Mouse (Mus musculus) CD4-positive, CD25-positive, alpha-beta regulatory T cell, adult 2 months (primary cell): ENCODE measurements around the gene Elfn2.

ENCODE experiments used
- DNase-seq: peaks from one replicate; pipeline ENCODE4 v3.0.0-alpha.2; 2012; ENCODE audit warnings: low read depth, low spot score

Elfn2 gene

DNA sequence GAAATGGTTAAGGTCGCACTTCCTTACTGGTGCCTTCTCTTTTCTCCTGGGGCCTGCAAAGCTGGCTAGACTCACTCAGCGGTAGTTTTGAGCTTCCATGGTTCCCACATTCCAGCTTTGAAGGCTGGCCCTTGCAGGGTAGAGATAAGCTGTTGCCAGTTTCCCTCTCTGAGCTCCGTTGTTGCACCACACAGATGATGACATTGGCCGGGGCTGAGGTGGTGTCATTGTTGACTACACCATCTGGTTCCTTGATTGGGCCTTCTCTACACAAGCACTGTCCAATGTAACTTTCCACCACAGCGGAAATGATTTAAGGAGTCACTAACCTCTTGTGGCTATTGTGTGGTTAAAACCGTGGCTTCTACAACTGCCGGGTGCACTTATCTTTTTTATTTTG lies 2.0 kb upstream of the Elfn2 start:
- DNase-seq: no peak

DNA sequence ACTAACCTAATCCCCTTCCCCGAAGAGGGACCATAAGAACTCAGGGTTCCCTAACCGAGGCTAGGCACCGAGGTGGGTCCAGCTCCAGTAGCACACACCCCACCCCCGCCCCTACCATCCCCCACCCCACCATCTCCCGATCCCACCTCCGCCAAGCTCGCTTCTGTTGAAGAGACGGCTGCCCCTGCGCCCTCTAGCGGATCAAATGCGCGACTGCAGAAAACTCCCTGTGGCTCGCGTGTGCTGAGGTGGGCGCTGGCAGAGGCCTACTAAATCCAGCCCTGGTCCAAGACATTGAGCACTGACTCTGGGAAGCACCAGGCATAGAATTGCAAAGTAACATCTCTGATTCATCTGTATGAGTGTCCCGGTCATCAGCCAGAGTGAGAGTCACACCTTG lies 1.5 kb upstream of the Elfn2 start:
- DNase-seq: peak; percentile 86

DNA sequence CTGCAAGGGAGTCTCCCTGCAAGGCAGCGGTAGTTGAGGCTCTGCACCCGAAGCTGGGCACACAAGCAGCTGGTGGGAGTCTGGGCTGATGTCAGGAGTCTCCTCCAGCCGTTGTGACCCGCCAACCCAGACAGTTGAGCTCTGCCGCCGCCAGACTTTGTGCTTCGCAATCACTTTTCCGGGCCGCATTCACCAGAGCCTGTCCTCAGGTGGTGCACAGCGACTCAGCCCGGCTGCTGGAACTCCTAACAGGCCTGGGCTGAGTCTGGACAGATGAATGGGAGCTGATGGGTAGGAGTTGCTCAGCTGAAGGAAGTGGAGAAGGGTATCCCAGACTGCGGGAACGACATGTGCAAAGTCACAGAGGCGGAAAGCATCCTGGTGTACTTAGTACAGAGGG lies 845 bp upstream of the Elfn2 start:
- peak; percentile 39 for DNase-seq

GRCm38 (mm10) chr15:78716936-78717335 lies 1.6 kb downstream of the Elfn2 start:
- DNase-seq: peak; percentile 26

DNA sequence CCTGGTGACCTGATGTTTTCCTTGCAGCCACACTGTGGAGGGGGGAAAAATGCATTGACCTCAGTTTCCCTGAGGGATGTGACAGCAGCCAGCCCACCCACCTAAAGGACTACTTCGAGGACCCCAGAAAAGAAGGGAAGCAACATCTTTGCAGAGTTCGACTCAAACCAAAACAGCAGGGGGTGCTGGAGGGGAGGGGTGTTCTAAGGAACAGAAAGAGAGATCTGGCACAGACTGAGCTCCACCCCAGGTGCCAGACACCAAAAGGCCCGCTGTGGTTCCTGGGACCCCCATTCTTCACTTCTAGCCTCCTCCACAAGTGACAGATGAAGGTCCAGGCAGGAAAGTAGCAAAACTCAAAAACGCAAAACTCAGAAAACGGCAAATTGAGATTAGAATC lies 2.7 kb downstream of the Elfn2 start:
- no peak for DNase-seq

- no peak for DNase-seq
Observed at GRCm38 (mm10) chr15:78713751-78714150, 4.8 kb downstream of the Elfn2 start.

GRCm38 (mm10) chr15:78712335-78713258 lies 6.0 kb downstream of the Elfn2 start:
- peak; percentile 74 for DNase-seq

- DNase-seq: no peak
Observed at GRCm38 (mm10) chr15:78711935-78712334, 6.6 kb downstream of the Elfn2 start.

DNA sequence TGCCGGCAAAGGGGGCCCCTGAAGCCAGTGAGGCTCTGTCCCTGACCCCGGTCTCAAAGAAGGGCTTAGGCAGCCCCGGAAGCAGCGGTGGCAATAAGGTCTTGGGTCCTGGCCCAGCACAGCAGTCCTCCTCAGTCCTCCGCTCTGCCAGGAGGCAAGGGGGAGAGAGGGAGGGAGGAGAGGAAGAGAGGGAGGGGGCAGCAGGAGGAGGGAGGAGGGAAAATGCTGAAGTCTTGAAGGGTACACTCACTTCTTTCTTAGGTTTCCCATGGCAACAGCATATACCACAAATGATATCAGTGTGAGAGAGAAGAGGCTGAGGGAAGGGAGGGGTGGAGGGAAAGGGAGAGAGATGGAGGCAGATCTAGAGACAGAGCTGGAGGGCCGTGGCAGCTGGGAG lies 7.9 kb downstream of the Elfn2 start:
- DNase-seq: no peak

GRCm38 (mm10) chr15:78709767-78710166 lies 8.8 kb downstream of the Elfn2 start:
- DNase-seq: no peak

DNA sequence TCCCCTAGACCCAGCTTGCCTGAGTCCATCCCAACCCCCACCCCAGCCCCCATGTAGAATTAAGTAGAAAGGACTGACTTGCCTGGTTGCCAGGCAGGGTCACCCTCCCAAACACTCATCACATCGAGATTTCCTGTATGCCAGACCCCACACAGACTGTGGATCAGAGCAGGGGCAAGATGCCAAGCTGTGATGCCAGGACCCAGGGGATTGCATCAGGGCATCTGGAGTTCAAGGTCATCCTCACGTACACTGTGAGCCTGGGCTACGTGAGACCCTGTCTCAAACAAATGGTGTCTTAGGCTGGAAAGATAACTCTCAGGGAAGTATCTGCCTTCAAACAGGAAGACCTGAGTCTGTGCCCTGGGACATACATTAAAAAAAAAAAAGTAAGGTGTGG lies 11.9 kb downstream of the Elfn2 start:
- DNase-seq: no peak

DNA sequence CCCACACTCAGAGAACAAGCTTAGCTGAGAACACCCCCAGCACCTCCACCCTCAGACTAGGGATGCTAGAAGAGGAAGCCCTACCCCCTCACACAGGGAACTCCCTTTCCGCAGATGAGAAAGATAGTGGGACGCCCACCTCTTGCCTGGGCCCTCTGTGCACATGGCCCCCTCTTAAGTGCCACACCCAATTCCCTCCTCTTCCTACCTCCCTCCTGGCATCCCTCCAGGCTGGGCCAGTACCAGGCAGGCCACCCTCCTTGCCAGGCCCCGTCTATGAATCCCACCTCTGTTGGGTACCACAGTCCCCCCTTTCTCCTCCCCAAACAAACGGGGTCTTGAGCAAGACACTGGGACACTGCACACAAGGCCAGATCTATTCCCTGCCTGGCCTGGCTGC lies 13.7 kb downstream of the Elfn2 start:
- no peak for DNase-seq

GRCm38 (mm10) chr15:78704007-78704406 lies 14.6 kb downstream of the Elfn2 start:
- peak; percentile 31 for DNase-seq

- no peak for DNase-seq
Observed at GRCm38 (mm10) chr15:78700420-78700819, 18.2 kb downstream of the Elfn2 start.

DNA sequence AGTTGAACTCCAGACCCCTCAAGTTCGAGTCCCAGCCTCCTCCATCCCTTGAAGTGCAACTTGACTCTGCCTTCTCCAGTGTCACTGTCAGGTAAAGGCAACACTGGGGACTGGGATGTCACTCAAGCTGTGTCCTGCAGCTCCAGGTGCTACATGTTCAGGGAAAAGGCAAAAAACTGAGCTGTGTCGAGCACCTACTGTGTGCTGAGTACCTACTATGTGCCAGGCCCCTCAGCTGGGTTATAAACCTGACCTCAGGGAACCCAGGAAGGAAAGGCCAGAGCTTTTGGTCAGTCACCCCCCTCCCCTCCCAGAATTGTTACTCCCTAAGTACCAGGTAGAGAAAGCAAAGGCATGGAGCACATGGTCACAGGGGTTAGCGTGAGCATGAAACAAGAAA lies 19.1 kb downstream of the Elfn2 start:
- no peak for DNase-seq

DNA sequence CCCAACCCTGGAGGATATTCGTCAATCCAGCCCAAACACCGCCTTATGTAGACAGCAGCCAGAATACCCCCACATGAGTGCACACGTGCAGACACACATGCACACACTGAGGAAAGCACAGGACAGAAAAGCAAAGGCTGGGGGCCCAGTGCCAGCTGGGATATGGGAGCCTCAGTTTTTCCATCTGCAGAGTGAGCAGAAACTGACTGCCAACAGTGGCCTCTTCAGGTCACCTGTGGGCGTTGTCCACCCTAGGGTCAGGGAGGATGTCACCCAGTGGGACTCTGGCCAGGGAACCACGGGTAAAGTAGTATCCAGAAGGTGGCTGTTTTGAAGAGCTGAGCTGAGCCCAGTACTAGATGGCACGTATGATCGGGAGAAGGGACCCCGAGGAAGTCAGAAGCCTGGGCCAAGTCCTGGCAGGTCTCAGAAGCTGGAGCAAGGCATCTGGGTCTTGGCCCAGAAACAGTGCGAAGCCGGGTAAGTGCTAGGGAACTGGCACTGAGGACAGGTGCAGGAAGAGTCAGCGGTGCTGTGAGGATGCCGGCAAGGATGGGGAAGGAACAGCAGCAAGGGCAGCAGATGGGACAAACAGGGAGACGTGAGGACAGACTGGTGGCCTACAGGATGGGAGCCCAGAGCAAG lies 20.0 kb downstream of the Elfn2 start:
- no peak for DNase-seq

DNA sequence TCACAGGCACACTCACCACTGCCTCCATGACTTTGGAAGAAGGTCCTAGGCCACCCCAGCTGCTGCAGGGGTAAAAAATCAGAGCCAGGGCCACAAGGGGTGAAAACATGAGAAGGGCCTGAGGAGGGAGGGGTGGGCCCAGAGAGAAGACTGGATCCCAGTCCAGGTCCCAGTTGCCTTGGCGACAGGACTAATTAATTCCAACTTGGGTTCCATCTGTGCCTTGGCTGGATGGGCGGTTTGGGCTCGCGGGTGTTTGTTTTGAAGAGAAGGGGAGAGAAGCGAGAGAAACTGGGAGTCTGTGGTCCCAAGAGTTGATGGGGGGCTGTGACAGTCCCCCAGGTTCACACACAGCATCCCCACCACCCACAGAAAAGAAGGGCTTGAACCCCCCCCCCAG lies 20.5 kb downstream of the Elfn2 start:
- no peak for DNase-seq

GRCm38 (mm10) chr15:78695745-78696144 lies 22.8 kb downstream of the Elfn2 start:
- DNase-seq: no peak

DNA sequence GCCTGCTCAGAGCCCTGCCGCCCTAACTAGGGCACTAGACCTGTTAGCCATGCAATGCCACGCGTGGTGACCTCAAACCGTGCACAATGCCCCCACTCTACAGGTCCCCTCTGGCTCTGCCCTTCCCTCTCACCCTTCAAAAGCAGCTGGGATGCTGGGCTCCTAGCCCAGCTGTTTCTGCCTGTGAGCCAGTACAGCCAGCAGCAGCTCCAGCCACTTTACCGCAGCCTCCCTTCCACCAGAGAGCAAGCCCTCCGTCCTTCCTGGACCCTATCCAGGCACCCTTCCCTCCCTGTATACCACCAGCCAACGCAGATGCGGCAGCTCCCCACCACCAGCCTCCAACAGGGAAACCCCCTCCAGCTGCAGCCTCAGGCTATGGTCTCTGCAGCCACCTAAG lies 26.1 kb downstream of the Elfn2 start:
- no peak for DNase-seq

- no peak for DNase-seq
Observed at GRCm38 (mm10) chr15:78690716-78691115, 27.9 kb downstream of the Elfn2 start.

DNA sequence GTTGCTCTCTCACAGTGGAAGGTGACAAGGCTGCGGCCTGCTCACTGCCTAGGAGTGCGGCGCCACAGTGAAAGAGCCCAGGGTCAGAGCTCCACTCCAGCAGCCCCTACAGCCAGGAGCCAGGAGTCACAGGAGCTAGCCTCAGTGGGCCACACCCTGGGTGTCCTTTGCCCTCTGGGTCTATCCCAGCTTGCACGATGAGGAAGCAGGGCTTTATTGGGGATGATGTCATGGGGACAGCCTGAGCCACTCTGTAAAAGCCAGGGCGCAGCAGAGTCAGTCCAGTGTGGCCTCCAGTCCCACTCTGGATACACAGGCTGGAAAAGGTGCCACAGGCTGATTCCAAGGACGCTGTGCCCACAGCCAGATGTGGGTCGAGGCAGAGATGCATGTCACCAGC lies 31.7 kb downstream of the Elfn2 start:
- DNase-seq: no peak

- peak; percentile 42 for DNase-seq
Observed at GRCm38 (mm10) chr15:78684111-78684510, 34.5 kb downstream of the Elfn2 start.

- DNase-seq: peak; percentile 77
Observed at GRCm38 (mm10) chr15:78683474-78683873, 35.1 kb downstream of the Elfn2 start.
